Mouse (Mus musculus) hindbrain, embryonic 11.5 days (tissue): ENCODE data around the gene Tnk1. TPM values are rescaled to one million over a fixed set of nuclear protein-coding genes. Genes with fewer than 3 reads are reported as not detected.

Source experiments
- ATAC-seq: fragments of 200-750 bp; cut with Nextera tagmentation; 2 replicates; pipeline ENCODE4 v1.8.0; 2017; ENCODE audit warnings: mild to moderate bottlenecking, moderate TSS enrichment, moderate library complexity; ENCODE audit not compliant: low FRiP score
- DNase-seq: peaks from one replicate; pipeline ENCODE4 v3.0.0-alpha.2; 2015; ENCODE audit warnings: low spot score
- H3K27ac ChIP-seq: fragments of 300-500 bp; sonication (generic); 2 replicates; pipeline ENCODE4 v1.5.1; 2014; ENCODE audit warnings: mild to moderate bottlenecking, low read depth, low read length
- H3K27me3 ChIP-seq: fragments of 300-500 bp; sonication (generic); 2 replicates; pipeline ENCODE4 v1.6.1; 2014; ENCODE audit warnings: mild to moderate bottlenecking, low read length, moderate library complexity, mixed read lengths; ENCODE audit not compliant: control insufficient read depth, insufficient read depth
- H3K36me3 ChIP-seq: fragments of 300-500 bp; sonication (generic); 2 replicates; pipeline ENCODE4 v1.6.1; 2014; ENCODE audit warnings: mild to moderate bottlenecking, low read length, moderate library complexity, mixed read lengths; ENCODE audit not compliant: control insufficient read depth, insufficient read depth
- H3K4me1 ChIP-seq: fragments of 300-500 bp; sonication (generic); replicated peaks from 2 replicates; pipeline ENCODE4 v1.6.1; 2014; ENCODE audit warnings: low read length, mixed read lengths; ENCODE audit not compliant: control insufficient read depth, insufficient read depth
- H3K4me2 ChIP-seq: fragments of 300-500 bp; sonication (generic); replicated peaks from 2 replicates; pipeline ENCODE4 v1.6.1; 2014; ENCODE audit warnings: mild to moderate bottlenecking, low read depth, low read length
- H3K4me3 ChIP-seq: fragments of 300-500 bp; sonication (generic); 2 replicates; pipeline ENCODE4 v1.5.1; 2014; ENCODE audit warnings: low read depth, low read length
- H3K9ac ChIP-seq: fragments of 300-500 bp; sonication (generic); 2 replicates; pipeline ENCODE4 v1.6.1; 2014; ENCODE audit warnings: low read depth, low read length
- H3K9me3 ChIP-seq: fragments of 300-500 bp; sonication (generic); 2 replicates; pipeline ENCODE4 v1.6.1; 2016; ENCODE audit warnings: low read length; ENCODE audit not compliant: control insufficient read depth
- WGBS: fragments of 180-500 bp; shearing (Covaris S2); extraction: QIAGEN DNeasy Blood & Tissue Kit; methylation state at CpG from one replicate; pipeline ENCODE4 v1.1.7; 2014; 5-methylcytosine and 5-hydroxymethylcytosine counted together
- polyA plus RNA-seq: library from polyadenylated mRNA; unstranded; fragments of >200 nt; fragmentation: Nextera tagmentation; extraction: Ambion mirVana; gene quantifications from 2 replicates; pipeline ENCODE4 v1.2.1, GENCODE M21; 2014

The Tnk1 gene
- polyA plus RNA-seq, 1 experiment from 2014 or later: 0.52 TPM

GRCm38 (mm10) chr11:69837604-69837951, 21.0 kb downstream of the Tnk1 start, which contains the start of gene Nlgn2:
Gene Nlgn2 (minus strand): TSS chr11:69837784.
- Histone ChIP-seq H3K9me3 (no peaks in the 10 kb centered on the region), H3K27me3 (peaks cover 2% of the 10 kb centered on the region; the same call in 1 of the 2 replicates), H3K27ac (peak within 1 kb of the TSS; percentile 92), H3K4me1 (peaks cover 20% of the 10 kb centered on the region), H3K9ac (peak within 1 kb of the TSS; percentile 90), H3K4me2 (peak within 1 kb of the TSS; percentile 92), H3K36me3 (peaks cover 4% of the 10 kb centered on the region; the same call in 1 of the 2 replicates), H3K4me3 (peak within 1 kb of the TSS; percentile 85)
- ATAC-seq (no peak; the same call in 1 of the 2 replicates), DNase-seq (no peak)
- WGBS: under 1% methylated on average over 30 of the region's 32 CpGs

GRCm38 (mm10) chr11:69836703-69837576, 21.6 kb downstream of the Tnk1 start:
- H3K4me1 ChIP-seq: peaks cover 20% of the 10 kb centered on the region
- H3K27me3 ChIP-seq: peaks cover 2% of the 10 kb centered on the region; the same call in 1 of the 2 replicates
- ATAC-seq: peak; percentile 11

GRCm38 (mm10) chr11:69835966-69836335, 22.6 kb downstream of the Tnk1 start:
- WGBS: 0% methylated on average over 4 of the region's 4 CpGs
- peak; percentile 33 for DNase-seq
- Histone ChIP-seq H3K4me1 (peaks cover 20% of the 10 kb centered on the region), H3K4me3 (peak overlapping the region; percentile 85), H3K4me2 (peak overlapping the region; percentile 92), H3K27ac (peak overlapping the region; percentile 92), H3K36me3 (peaks cover 4% of the 10 kb centered on the region; the same call in 1 of the 2 replicates), H3K9me3 (no peaks in the 10 kb centered on the region), H3K9ac (peak overlapping the region; percentile 90), H3K27me3 (peaks cover 2% of the 10 kb centered on the region; the same call in 1 of the 2 replicates)
- no peak for ATAC-seq

More at GRCm38 (mm10) chr11:69836703-69837576, 21.6 kb downstream of the Tnk1 start:
- peaks cover 4% of the 10 kb centered on the region; the same call in 1 of the 2 replicates for H3K36me3 ChIP-seq
- under 1% methylated on average over 42 of the region's 52 CpGs for WGBS
- peak; percentile 64 for DNase-seq
- H3K27ac ChIP-seq: peak overlapping the region; percentile 92
- H3K4me2 ChIP-seq: peak overlapping the region; percentile 92
- peak overlapping the region; percentile 90 for H3K9ac ChIP-seq
- peak overlapping the region; percentile 85 for H3K4me3 ChIP-seq
- no peaks in the 10 kb centered on the region for H3K9me3 ChIP-seq

GRCm38 (mm10) chr11:69835326-69835965, 23.1 kb downstream of the Tnk1 start:
- Histone ChIP-seq H3K4me3 (peak overlapping the region; percentile 85), H3K4me2 (peak overlapping the region; percentile 92), H3K27me3 (peaks cover 2% of the 10 kb centered on the region; the same call in 1 of the 2 replicates), H3K4me1 (peaks cover 20% of the 10 kb centered on the region), H3K9ac (peak overlapping the region; percentile 90), H3K27ac (peak overlapping the region; percentile 92; the same call in 1 of the 2 replicates), H3K9me3 (no peaks in the 10 kb centered on the region), H3K36me3 (peaks cover 4% of the 10 kb centered on the region; the same call in 1 of the 2 replicates)
- DNase-seq: peak; percentile 79
- WGBS: 1% methylated on average over 9 of the region's 9 CpGs
- no peak for ATAC-seq

GRCm38 (mm10) chr11:69834001-69834549, 24.5 kb downstream of the Tnk1 start:
- H3K4me3 ChIP-seq: peak overlapping the region; percentile 85
- DNase-seq: peak; percentile 57
- peak overlapping the region; percentile 92 for H3K4me2 ChIP-seq
- peaks cover 17% of the 10 kb centered on the region for H3K4me1 ChIP-seq
- no peaks in the 10 kb centered on the region for H3K9me3 ChIP-seq
- WGBS: 8% methylated on average over 38 of the region's 48 CpGs
- peaks cover 4% of the 10 kb centered on the region; the same call in 1 of the 2 replicates for H3K36me3 ChIP-seq
- peak overlapping the region; percentile 90 for H3K9ac ChIP-seq
- peak overlapping the region; percentile 47 for H3K27ac ChIP-seq
- no peak for ATAC-seq
- H3K27me3 ChIP-seq: peaks cover 2% of the 10 kb centered on the region; the same call in 1 of the 2 replicates

- 55% methylated on average over 8 of the region's 8 CpGs for WGBS
- no peak for DNase-seq
Measured at GRCm38 (mm10) chr11:69833554-69833953, 25.0 kb downstream of the Tnk1 start.

GRCm38 (mm10) chr11:69828832-69829231, 29.7 kb downstream of the Tnk1 start:
- no peak overlapping the region for H3K27ac ChIP-seq
- peaks cover under 1% of the 10 kb centered on the region; the same call in 1 of the 2 replicates for H3K27me3 ChIP-seq
- no peak overlapping the region for H3K4me3 ChIP-seq
- peaks cover 15% of the 10 kb centered on the region for H3K36me3 ChIP-seq
- ATAC-seq (no peak), DNase-seq (no peak)
- no peaks in the 10 kb centered on the region for H3K9me3 ChIP-seq
- H3K9ac ChIP-seq: no peak overlapping the region
- H3K4me1 ChIP-seq: peaks cover 3% of the 10 kb centered on the region; the same call in 1 of the 2 replicates
- no peak overlapping the region for H3K4me2 ChIP-seq
- 70% methylated on average over 5 of the region's 5 CpGs for WGBS

More at GRCm38 (mm10) chr11:69833554-69833953, 25.0 kb downstream of the Tnk1 start:
- Histone ChIP-seq H3K4me1 (peaks cover 14% of the 10 kb centered on the region), H3K36me3 (peaks cover 4% of the 10 kb centered on the region; the same call in 1 of the 2 replicates), H3K27ac (no peak overlapping the region), H3K4me2 (peak overlapping the region; percentile 92), H3K27me3 (peaks cover 2% of the 10 kb centered on the region; the same call in 1 of the 2 replicates), H3K4me3 (peak overlapping the region; percentile 85; the same call in 1 of the 2 replicates), H3K9me3 (no peaks in the 10 kb centered on the region), H3K9ac (peak overlapping the region; percentile 90)
- no peak for ATAC-seq

GRCm38 (mm10) chr11:69823456-69823855, 35.1 kb downstream of the Tnk1 start:
- Histone ChIP-seq H3K4me3 (no peak overlapping the region), H3K27ac (no peak overlapping the region), H3K4me1 (no peaks in the 10 kb centered on the region; the same call in 1 of the 2 replicates), H3K9me3 (no peaks in the 10 kb centered on the region), H3K4me2 (no peak overlapping the region), H3K27me3 (no peaks in the 10 kb centered on the region), H3K9ac (no peak overlapping the region), H3K36me3 (peaks cover 12% of the 10 kb centered on the region)
- ATAC-seq (no peak), DNase-seq (no peak)
- 72% methylated on average over 2 of the region's 2 CpGs for WGBS
